Mouse (Mus musculus) limb, embryonic 12.5 days (tissue): ENCODE measurements around the gene Dyrk3. TPM values are rescaled to one million over a fixed set of nuclear protein-coding genes. Genes with fewer than 3 reads are reported as not detected.
A peak's percentile ranks its signal among the peaks of the same experiment; 100 is the strongest.

Source experiments
- ATAC-seq: fragments of 200-750 bp; cut with Nextera tagmentation; 2 replicates; pipeline ENCODE4 v1.8.0; 2017; ENCODE audit warnings: low read depth, moderate TSS enrichment; ENCODE audit not compliant: insufficient number of reproducible peaks, insufficient read depth, low FRiP score, low TSS enrichment
- H3K27ac ChIP-seq: fragments of 300-500 bp; sonication (generic); 2 replicates; pipeline ENCODE4 v1.5.1; 2016; ENCODE audit warnings: mild to moderate bottlenecking, moderate library complexity
- H3K27me3 ChIP-seq: fragments of 300-500 bp; sonication (generic); 2 replicates; pipeline ENCODE4 v1.6.1; 2016; ENCODE audit warnings: mild to moderate bottlenecking, moderate library complexity
- H3K36me3 ChIP-seq: fragments of 300-500 bp; sonication (generic); 2 replicates; pipeline ENCODE4 v1.6.1; 2016; ENCODE audit warnings: mild to moderate bottlenecking, moderate library complexity
- H3K4me1 ChIP-seq: fragments of 300-500 bp; sonication (generic); replicated peaks from 2 replicates; pipeline ENCODE4 v1.6.1; 2016
- H3K4me2 ChIP-seq: fragments of 300-500 bp; sonication (generic); 2 replicates; pipeline ENCODE4 v1.6.1; 2016; ENCODE audit warnings: mild to moderate bottlenecking, moderate library complexity
- H3K4me3 ChIP-seq: fragments of 300-500 bp; sonication (generic); replicated peaks from 2 replicates; pipeline ENCODE4 v1.5.1; 2016; ENCODE audit warnings: mild to moderate bottlenecking
- H3K9ac ChIP-seq: fragments of 300-500 bp; sonication (generic); replicated peaks from 2 replicates; pipeline ENCODE4 v1.6.1; 2016; ENCODE audit warnings: mild to moderate bottlenecking, moderate library complexity
- H3K9me3 ChIP-seq: fragments of 300-500 bp; sonication (generic); 2 replicates; pipeline ENCODE4 v1.6.1; 2016; ENCODE audit warnings: mild to moderate bottlenecking, moderate library complexity
- WGBS: fragments of 180-500 bp; shearing (Covaris S2); methylation state at CpG from one replicate; pipeline ENCODE4 v1.1.7; 2016; 5-methylcytosine and 5-hydroxymethylcytosine counted together
- polyA plus RNA-seq: library from polyadenylated mRNA; unstranded; fragments of >200 nt; fragmentation: Nextera tagmentation; extraction: Ambion mirVana; gene quantifications from 2 replicates; pipeline ENCODE4 v1.2.1, GENCODE M21; 2016

The Dyrk3 gene
- polyA plus RNA-seq, 1 experiment from 2014 or later, result 5.5 TPM

DNA sequence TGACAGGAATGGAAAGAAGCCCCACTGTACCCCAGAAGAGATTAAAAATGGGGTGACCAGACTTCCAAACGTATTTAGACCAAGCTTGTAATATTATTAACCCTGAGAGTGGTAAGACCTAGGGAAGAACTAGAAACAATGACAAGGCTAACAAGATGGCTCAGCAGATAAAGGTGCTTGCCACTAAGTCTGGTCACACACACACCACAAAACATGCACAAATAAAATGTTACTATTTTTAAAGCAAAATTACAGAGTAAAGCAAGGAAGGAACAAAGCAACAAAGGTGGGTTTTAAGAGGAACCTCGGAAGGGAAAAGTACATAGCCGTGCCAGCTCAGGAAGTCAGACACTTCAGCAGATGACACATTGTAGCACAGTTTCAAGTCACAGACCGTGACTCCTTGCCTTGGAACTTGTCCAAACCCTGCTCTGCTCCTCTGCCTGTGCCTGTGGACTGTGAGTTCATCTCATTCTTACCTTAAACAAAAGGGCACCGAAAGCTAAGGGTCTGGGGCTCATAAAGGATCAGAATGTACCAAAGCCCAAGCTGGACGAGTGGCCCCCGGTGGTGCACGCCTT, 3.1 kb downstream of the Dyrk3 start:
- WGBS, result 83% methylated on average over 8 of the region's 8 CpGs
- no peak overlapping the region for H3K9ac ChIP-seq
- H3K4me1 ChIP-seq, result no peaks in the 10 kb centered on the region
- peaks cover 1% of the 10 kb centered on the region; the same call in 1 of the 2 replicates for H3K36me3 ChIP-seq
- no peaks in the 10 kb centered on the region for H3K27me3 ChIP-seq
- no peak overlapping the region for H3K4me2 ChIP-seq
- no peak overlapping the region for H3K4me3 ChIP-seq
- no peaks in the 10 kb centered on the region for H3K9me3 ChIP-seq
- ATAC-seq, result no peak
- no peak overlapping the region for H3K27ac ChIP-seq

DNA sequence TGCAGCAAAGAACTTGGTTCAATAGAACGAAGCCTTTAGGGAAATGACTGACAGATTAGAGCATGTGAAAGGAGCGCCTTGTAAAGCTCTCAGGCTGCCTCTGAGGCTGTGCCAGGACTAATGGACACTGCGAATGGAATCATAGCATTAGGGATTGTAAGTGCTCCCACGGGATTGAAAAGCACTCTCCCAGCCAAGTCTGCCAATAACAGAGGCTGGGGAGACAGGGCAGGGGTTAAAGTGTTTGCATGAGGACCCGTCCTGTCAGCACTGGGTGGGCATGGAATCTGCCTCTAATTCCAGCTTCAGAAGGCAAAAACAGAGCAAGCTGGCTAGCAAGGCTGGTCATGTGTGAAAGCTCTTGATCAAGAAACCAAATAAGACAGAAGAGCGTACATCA, 3.9 kb downstream of the Dyrk3 start:
- no peak overlapping the region for H3K4me3 ChIP-seq
- ATAC-seq, result no peak
- H3K27ac ChIP-seq, result no peak overlapping the region
- H3K27me3 ChIP-seq, result no peaks in the 10 kb centered on the region
- no peak overlapping the region for H3K4me2 ChIP-seq
- 74% methylated on average over 6 of the region's 6 CpGs for WGBS
- no peaks in the 10 kb centered on the region for H3K4me1 ChIP-seq
- H3K36me3 ChIP-seq, result peaks cover 9% of the 10 kb centered on the region
- H3K9ac ChIP-seq, result no peak overlapping the region
- H3K9me3 ChIP-seq, result no peaks in the 10 kb centered on the region

DNA sequence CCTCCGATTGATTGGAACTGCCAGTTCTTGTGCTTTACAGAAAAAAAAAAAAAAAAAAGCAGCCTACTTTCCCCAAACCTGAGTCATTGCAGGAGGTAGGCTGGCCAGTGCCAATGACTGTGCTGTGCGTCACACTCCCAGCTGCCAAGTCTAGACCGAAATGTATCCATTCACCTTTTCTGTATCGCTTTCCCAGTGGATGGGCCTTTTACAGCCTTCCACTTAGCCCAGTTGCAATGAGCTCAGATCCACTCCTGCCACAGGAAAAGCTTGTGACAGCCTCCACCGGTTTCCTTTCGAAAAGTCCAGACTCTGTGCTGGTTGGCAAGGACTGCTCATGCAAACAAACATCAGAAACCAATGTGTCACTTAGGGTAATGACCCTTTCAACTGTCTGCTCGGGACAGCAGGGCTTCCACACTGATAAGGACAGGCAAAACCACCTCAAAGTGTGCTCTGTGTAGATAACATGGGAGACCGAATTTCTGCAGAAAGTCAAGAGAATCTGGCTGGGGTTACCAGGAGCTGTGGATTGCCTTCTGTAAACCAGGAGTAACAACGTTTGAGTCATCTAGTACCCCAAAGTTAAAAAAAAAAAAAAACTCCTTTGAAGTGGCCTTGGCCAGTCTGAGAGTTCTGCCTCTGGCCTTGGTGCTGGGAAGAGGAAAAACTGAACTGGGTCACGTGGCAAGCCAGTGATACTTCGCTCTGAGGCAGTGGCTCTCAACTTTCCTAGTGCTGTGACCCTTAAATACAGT, 12.0 kb downstream of the Dyrk3 start:
- no peak for ATAC-seq
- no peak overlapping the region for H3K9ac ChIP-seq
- no peak overlapping the region for H3K4me3 ChIP-seq
- 0 out of 2 replicates have a peak, but pooled peaks cover 3% of the 10 kb centered on the region for H3K4me1 ChIP-seq
- H3K36me3 ChIP-seq, result peaks cover 17% of the 10 kb centered on the region
- no peak overlapping the region for H3K27ac ChIP-seq
- H3K27me3 ChIP-seq, result no peaks in the 10 kb centered on the region
- no peak overlapping the region for H3K4me2 ChIP-seq
- H3K9me3 ChIP-seq, result no peaks in the 10 kb centered on the region
- 62% methylated on average over 11 of the region's 11 CpGs for WGBS

DNA sequence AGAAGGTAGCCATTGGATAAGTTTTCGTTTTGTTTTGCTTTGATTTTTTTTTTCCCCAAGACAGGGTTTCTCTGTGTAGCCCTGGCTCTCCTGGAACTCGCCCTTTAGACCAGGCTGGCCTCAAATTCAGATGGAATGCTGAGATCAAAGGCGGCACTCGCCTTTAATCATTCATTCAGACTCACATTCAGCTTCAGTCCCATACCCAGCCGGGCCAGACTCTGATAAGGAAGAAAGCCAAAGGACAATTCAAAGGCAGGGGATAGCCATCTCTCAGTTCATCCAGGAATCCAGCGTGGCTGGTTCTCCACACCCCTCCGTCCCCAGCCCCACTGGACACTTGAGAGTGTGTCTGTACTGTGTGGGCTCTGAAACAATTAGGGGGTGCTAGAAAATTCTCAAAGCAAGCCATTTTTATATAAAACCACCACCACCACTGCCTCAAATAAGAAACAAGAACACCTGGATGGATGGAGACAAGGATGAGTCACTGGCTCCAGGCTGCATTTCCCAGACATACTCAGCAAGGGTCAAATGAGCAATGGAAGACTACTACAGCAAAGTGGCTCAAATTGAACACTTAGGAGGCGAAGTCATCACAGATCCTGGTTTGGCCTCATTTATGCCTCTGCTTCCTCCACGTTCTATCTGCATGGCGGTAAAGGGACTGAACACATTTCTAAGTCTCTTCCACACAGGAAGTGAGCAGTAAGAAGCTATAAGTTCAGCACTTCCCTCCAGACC, 14.4 kb downstream of the Dyrk3 start:
- no peak for ATAC-seq
- Histone ChIP-seq H3K36me3 (peaks cover 3% of the 10 kb centered on the region; the same call in 1 of the 2 replicates), H3K4me1 (0 out of 2 replicates have a peak, but pooled peaks cover 3% of the 10 kb centered on the region), H3K4me2 (no peak overlapping the region), H3K9me3 (no peaks in the 10 kb centered on the region), H3K9ac (no peak overlapping the region), H3K27ac (no peak overlapping the region), H3K27me3 (peaks cover 5% of the 10 kb centered on the region), H3K4me3 (no peak overlapping the region)
- WGBS, result 57% methylated on average over 10 of the region's 10 CpGs

DNA sequence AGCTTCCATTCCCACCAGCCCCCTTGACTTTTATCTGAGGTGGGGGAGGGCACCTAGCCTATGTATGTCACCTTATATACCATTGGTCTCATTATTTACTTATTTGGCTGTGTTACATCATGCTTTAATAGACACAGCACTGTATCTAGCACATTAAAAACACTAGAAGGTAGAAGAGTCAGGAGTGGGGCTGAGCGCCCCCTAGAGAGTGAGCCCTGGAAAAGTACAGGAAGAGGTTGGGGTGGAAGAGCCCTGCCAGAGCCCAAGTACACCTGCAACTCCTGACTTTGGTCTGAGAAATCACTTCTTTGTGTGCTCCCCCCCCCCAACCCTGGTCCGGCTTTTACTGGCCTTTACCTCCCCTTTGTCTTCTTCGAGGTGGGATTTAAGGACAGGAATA, 16.2 kb downstream of the Dyrk3 start:
- 44% methylated on average over 3 of the region's 3 CpGs for WGBS
- Histone ChIP-seq H3K9ac (no peak overlapping the region), H3K4me3 (no peak overlapping the region), H3K36me3 (no peaks in the 10 kb centered on the region), H3K4me2 (no peak overlapping the region), H3K9me3 (no peaks in the 10 kb centered on the region), H3K27me3 (peaks cover 5% of the 10 kb centered on the region), H3K4me1 (no peaks in the 10 kb centered on the region), H3K27ac (no peak overlapping the region)
- ATAC-seq, result no peak

DNA sequence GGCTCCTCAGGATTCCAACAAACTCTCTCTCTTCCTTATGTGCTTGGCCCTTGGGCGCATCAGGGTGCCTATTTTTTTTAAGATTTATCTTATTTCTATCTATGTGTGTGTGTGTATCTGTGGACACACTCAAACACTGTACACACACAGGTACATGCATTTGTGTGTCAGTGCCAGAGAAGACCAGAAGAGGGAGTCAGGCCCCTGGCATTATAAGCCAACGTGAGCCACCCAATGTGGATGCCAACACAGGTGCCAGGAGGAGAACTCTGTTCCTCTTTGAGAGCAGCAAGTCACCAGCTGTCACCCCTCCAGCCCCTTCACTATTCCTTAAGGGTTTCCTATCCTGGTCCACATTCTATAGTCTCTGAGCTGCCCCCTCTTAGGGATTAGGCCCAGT, 19.1 kb downstream of the Dyrk3 start:
- Histone ChIP-seq H3K36me3 (no peaks in the 10 kb centered on the region), H3K4me2 (no peak overlapping the region), H3K27me3 (peaks cover 10% of the 10 kb centered on the region), H3K27ac (no peak overlapping the region), H3K4me1 (no peaks in the 10 kb centered on the region), H3K9me3 (no peaks in the 10 kb centered on the region), H3K9ac (no peak overlapping the region), H3K4me3 (no peak overlapping the region)
- WGBS, result 71% methylated on average over 2 of the region's 2 CpGs
- no peak for ATAC-seq

DNA sequence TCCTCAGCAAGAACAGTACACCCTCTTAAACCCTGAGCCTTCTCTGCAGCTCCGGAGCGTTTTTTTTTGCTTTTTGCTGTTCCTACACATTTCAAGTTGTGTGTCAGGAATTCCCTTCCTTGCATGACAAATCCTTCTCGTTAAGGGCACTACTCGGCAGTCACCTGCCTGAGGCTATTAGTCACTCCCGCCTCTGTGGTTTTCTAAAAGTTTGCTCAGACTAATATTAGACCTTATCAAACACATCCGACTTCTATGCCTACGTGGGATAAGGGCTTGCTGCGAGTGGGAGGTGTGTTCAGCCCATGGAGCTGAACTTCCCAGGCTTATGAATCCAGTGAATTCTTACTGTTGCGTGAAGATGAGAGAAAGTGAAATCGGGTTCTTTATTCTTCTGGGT, 19.6 kb downstream of the Dyrk3 start:
- ATAC-seq, result no peak
- no peak overlapping the region for H3K27ac ChIP-seq
- no peaks in the 10 kb centered on the region for H3K36me3 ChIP-seq
- peaks cover 10% of the 10 kb centered on the region for H3K27me3 ChIP-seq
- H3K9ac ChIP-seq, result no peak overlapping the region
- H3K4me3 ChIP-seq, result no peak overlapping the region
- H3K4me1 ChIP-seq, result no peaks in the 10 kb centered on the region
- 54% methylated on average over 10 of the region's 10 CpGs for WGBS
- H3K4me2 ChIP-seq, result no peak overlapping the region
- H3K9me3 ChIP-seq, result no peaks in the 10 kb centered on the region

DNA sequence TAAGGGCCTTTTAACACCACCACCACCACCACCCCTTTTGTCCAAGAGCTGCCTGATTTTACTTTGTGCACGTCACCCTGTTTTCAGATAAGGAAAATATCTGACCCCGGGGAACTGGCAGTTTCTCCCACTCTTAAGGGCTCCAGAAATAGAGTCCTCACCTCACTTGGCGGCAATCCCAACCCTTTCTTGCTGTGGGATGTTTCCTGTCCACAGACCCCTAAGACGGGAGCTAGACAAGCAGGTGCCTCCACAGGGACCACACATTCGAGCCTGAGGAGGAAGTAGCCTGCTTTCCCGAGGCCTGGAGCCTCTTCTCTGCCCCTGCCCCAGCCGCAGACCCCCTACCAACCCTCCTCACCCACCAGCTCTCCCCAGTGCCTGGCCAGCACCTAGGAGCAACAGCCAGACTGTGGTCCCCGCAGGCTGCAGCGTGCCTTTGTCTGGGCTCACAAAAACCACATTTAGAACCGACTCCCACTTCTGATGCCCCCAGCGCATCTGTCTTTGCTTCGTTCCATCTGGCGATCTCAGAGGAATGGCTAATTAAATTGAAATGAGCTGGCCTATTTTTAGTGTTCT, 21.6 kb downstream of the Dyrk3 start:
- H3K27ac ChIP-seq, result no peak overlapping the region
- no peaks in the 10 kb centered on the region for H3K36me3 ChIP-seq
- no peak overlapping the region for H3K4me2 ChIP-seq
- peak overlapping the region; percentile 13; the same call in 1 of the 2 replicates for H3K9ac ChIP-seq
- 66% methylated on average over 13 of the region's 13 CpGs for WGBS
- no peak for ATAC-seq
- peaks cover 5% of the 10 kb centered on the region; the same call in 1 of the 2 replicates for H3K4me1 ChIP-seq
- H3K4me3 ChIP-seq, result no peak overlapping the region
- peaks cover 10% of the 10 kb centered on the region for H3K27me3 ChIP-seq
- H3K9me3 ChIP-seq, result no peaks in the 10 kb centered on the region

DNA sequence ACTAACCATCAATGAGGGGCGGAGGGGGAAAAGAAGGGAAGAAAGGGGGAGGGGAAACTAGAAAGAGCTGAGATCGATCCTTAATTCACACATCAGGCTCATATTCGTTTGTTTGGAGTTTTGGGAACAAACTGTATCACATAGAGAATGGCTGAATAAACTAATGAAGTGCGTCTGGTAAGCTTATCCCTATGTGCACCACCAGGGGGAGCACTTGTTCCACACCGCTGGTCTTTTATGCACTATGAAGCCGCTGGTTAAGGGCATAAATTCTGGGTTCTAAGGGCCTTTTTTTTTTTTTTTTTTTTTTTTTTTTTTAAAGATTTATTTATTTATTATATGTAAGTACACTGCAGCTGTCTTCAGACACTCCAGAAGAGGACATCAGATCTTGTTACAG, 22.2 kb downstream of the Dyrk3 start:
- no peak for ATAC-seq

DNA sequence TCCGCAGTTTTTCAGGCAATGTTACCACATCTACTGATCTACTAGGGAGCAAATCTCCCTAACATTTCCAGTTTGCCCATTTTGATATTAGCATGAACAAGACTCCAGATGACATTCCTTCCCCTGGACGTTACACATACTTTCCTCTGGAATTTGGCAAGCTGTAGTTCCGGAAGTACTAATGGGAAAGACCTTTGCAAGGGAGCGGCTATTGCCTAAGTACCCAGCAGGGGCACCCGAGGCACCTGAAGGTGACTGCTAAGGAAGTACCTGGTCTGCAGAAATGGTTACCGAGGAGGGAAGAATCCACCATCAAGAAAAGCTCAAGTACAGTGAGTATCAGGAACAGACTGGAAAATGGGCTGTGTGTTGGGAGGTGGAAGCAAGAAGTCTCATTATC, 25.6 kb downstream of the Dyrk3 start:
- H3K4me1 ChIP-seq, result peaks cover 14% of the 10 kb centered on the region; the same call in 1 of the 2 replicates
- no peak overlapping the region for H3K4me2 ChIP-seq
- H3K9me3 ChIP-seq, result no peaks in the 10 kb centered on the region
- ATAC-seq, result no peak
- 34% methylated on average over 6 of the region's 6 CpGs for WGBS
- no peak overlapping the region for H3K9ac ChIP-seq
- no peak overlapping the region for H3K27ac ChIP-seq
- H3K4me3 ChIP-seq, result no peak overlapping the region
- no peaks in the 10 kb centered on the region for H3K36me3 ChIP-seq
- H3K27me3 ChIP-seq, result peaks cover 5% of the 10 kb centered on the region; the same call in 1 of the 2 replicates

More for the DNA sequence above, 22.2 kb downstream of the Dyrk3 start:
- H3K4me1 ChIP-seq, result peaks cover 5% of the 10 kb centered on the region; the same call in 1 of the 2 replicates
- H3K4me3 ChIP-seq, result no peak overlapping the region
- no peak overlapping the region for H3K27ac ChIP-seq
- H3K27me3 ChIP-seq, result peaks cover 10% of the 10 kb centered on the region
- H3K4me2 ChIP-seq, result no peak overlapping the region
- 16% methylated on average over 6 of the region's 6 CpGs for WGBS
- no peaks in the 10 kb centered on the region for H3K36me3 ChIP-seq
- no peaks in the 10 kb centered on the region for H3K9me3 ChIP-seq
- no peak overlapping the region for H3K9ac ChIP-seq

DNA sequence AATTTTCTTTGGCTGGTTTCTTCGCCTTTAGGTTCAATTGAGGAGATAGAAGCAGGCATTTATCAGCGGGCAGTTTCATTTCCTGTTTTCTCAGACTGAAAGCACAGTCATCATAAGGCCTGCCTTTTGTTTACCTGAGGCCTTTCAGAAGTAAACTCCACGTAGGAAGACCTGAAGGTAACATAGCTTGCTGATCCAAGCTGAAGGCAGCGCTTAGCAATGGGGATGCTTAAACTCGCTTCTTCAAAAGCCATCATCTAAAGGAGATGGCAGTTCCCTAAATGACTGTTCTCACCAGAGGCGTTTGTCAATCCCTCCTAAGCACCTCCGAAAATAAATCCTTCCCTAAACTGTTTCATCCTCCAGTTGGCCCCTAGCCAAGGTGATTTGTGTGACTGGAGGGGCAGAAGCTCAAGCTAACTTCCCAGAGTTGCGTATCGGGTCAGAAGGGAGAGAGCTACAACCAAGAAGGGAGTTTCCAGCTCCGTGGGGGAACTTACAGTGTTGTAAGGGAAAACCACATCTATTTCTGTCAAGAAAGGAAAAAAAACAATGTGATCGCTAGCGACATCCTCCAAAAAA, 27.5 kb downstream of the Dyrk3 start:
- WGBS, result 70% methylated on average over 12 of the region's 12 CpGs
- no peaks in the 10 kb centered on the region for H3K9me3 ChIP-seq
- H3K27me3 ChIP-seq, result peaks cover 5% of the 10 kb centered on the region; the same call in 1 of the 2 replicates
- no peak overlapping the region for H3K9ac ChIP-seq
- H3K36me3 ChIP-seq, result no peaks in the 10 kb centered on the region
- H3K4me3 ChIP-seq, result no peak overlapping the region
- no peak overlapping the region for H3K27ac ChIP-seq
- ATAC-seq, result no peak
- H3K4me2 ChIP-seq, result no peak overlapping the region
- peaks cover 18% of the 10 kb centered on the region; the same call in 1 of the 2 replicates for H3K4me1 ChIP-seq
